8 mouse cellular contexts compared by ENCODE assay signal in the genomic region with DNA sequence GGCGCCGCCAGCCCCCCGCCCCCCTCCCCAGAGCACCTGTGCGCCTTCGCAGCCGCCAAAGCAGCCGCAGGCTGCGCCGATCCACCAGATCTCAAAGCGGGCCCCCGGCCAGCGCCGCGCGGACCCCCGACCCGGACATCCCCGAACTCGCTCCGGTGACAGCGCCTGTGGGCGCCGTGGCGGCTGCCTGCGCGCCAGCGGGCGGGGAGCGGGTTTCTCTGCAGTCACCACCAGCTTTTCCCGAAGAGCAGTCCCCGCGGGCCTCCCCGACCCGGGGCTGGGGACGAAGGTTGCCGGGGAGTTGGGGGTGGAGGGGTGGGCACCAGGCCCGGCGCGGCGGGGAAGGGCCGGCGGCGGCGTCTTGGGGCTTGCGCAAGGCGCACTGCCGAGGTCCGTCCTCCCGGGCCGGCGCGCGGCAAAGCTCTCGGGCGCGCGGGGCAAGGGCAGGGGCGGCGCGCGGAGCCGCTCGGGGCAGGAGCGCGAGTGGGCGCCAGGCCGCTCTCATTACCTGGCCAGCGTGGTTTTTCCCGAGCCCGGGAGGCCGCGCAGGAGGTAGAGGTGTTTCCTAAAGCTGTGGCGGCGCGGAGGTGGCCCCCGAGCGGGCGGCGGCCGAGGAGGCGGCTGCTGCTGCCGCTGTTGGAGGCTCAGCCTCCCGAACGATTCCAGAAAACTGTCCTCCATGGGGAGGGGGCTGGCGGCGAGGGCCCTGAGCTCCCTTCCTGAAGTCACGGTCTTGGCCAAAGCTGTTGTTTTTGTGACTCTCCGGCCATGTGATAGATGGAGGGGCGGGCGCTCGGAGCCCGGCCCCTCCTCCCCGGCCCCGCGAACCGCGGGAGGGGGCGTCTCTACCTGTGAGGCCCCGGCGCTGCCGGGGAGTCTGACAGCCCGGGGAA. TPM values are rescaled to one million over a fixed set of nuclear protein-coding genes. Genes with fewer than 3 reads are reported as not detected.
DNase-seq lines count a peak whose midpoint lies in the region; ATAC-seq and TF ChIP-seq lines count a peak whose summit lies in the region.

No protein-coding gene starts in this region.

- under 1% methylated on average over 83 of the region's 102 CpGs for WGBS in intestine, embryonic 15.5 days
- under 1% methylated on average over 102 of the region's 102 CpGs for WGBS in limb, embryonic 10.5 days
- WGBS in midbrain, embryonic 11.5 days, result under 1% methylated on average over 85 of the region's 102 CpGs
- under 1% methylated on average over 101 of the region's 102 CpGs for WGBS in small intestine, adult 2 months

- no peaks in the 10 kb centered on the region for H3K9me3 ChIP-seq in intestine, embryonic 15.5 days
- no peaks in the 10 kb centered on the region for H3K9me3 ChIP-seq in limb, embryonic 10.5 days (replicated peaks)
- H3K9me3 ChIP-seq in midbrain, embryonic 11.5 days (ENCODE audit: control insufficient read depth, low read length), result no peaks in the 10 kb centered on the region

- no peak for TF ChIP-seq CTCF in small intestine, adult 2 months (IDR thresholded peaks at IDR 0.05; ENCODE audit: extremely low read depth, insufficient read length, insufficient replicate concordance, low read depth, low read length)

- TF ChIP-seq POLR2A in small intestine, adult 2 months (IDR thresholded peaks at IDR 0.05; ENCODE audit: low read depth, low read length), result peak; percentile 32

- H3K27me3 ChIP-seq in intestine, embryonic 15.5 days (replicated peaks), result no peaks in the 10 kb centered on the region; the same call in 1 of the 2 replicates
- peaks cover 62% of the 10 kb centered on the region for H3K27me3 ChIP-seq in limb, embryonic 10.5 days (ENCODE audit: low read depth, poor library complexity, severe bottlenecking)
- peaks cover 28% of the 10 kb centered on the region for H3K27me3 ChIP-seq in midbrain, embryonic 11.5 days (ENCODE audit: control insufficient read depth, insufficient read depth, low read length)
- no peaks in the 10 kb centered on the region for H3K27me3 ChIP-seq in small intestine, adult 2 months (ENCODE audit: control insufficient read depth, insufficient read depth, low read length)

- H3K4me3 ChIP-seq in intestine, embryonic 15.5 days (replicated peaks), result peak overlapping the region; percentile 86
- peak overlapping the region; percentile 92 for H3K4me3 ChIP-seq in limb, embryonic 10.5 days
- peak overlapping the region; percentile 72 for H3K4me3 ChIP-seq in midbrain, embryonic 11.5 days (ENCODE audit: low read depth, low read length)
- peak overlapping the region; percentile 96 for H3K4me3 ChIP-seq in small intestine, adult 2 months (ENCODE audit: low read depth, low read length)

- H3K4me1 ChIP-seq in intestine, embryonic 15.5 days (replicated peaks), result peaks cover 6% of the 10 kb centered on the region; the same call in 1 of the 2 replicates
- H3K4me1 ChIP-seq in limb, embryonic 10.5 days, result peaks cover 34% of the 10 kb centered on the region
- peaks cover 5% of the 10 kb centered on the region; the same call in 1 of the 2 replicates for H3K4me1 ChIP-seq in midbrain, embryonic 11.5 days (ENCODE audit: control insufficient read depth, insufficient read depth, low read length)
- H3K4me1 ChIP-seq in small intestine, adult 2 months (ENCODE audit: control insufficient read depth, insufficient read depth, insufficient read length, low read length), result peaks cover 24% of the 10 kb centered on the region

- no peaks in the 10 kb centered on the region for H3K36me3 ChIP-seq in intestine, embryonic 15.5 days
- no peaks in the 10 kb centered on the region for H3K36me3 ChIP-seq in limb, embryonic 10.5 days
- no peaks in the 10 kb centered on the region for H3K36me3 ChIP-seq in midbrain, embryonic 11.5 days (ENCODE audit: control insufficient read depth, insufficient read depth, low read length)
- no peaks in the 10 kb centered on the region for H3K36me3 ChIP-seq in small intestine, adult 2 months (ENCODE audit: control insufficient read depth, insufficient read depth, low read length)

- H3K9ac ChIP-seq in intestine, embryonic 15.5 days, result peak overlapping the region; percentile 75
- peak overlapping the region; percentile 70 for H3K9ac ChIP-seq in midbrain, embryonic 11.5 days (ENCODE audit: low read length)

- intact Hi-C loops in gastrocnemius, postnatal 36 days (cut with DNase I), result no loop called here

- H3K27ac ChIP-seq in intestine, embryonic 15.5 days, result no peak overlapping the region
- H3K27ac ChIP-seq in limb, embryonic 10.5 days, result peak overlapping the region; percentile 80
- H3K27ac ChIP-seq in midbrain, embryonic 11.5 days (ENCODE audit: low read depth, low read length), result no peak overlapping the region
- H3K27ac ChIP-seq in small intestine, adult 2 months (ENCODE audit: insufficient read depth, low read depth, low read length), result peak overlapping the region; percentile 72

- peak overlapping the region; percentile 99 for H3K4me2 ChIP-seq in intestine, embryonic 15.5 days (replicated peaks)
- peak overlapping the region; percentile 100 for H3K4me2 ChIP-seq in midbrain, embryonic 11.5 days

- peak; percentile 73 for DNase-seq in ZHBTc4 (ENCODE audit: low read depth, low spot score)
- DNase-seq in cerebellum, postnatal 4 days (ENCODE audit: low spot score in 2 of 2), result peak; percentile 36 to 48
- DNase-seq in gastrocnemius, postnatal 36 days, result peak; percentile 12 to 43
- DNase-seq in limb, embryonic 10.5 days (ENCODE audit: low spot score), result peak; percentile 66
- peak; percentile 95 for DNase-seq in midbrain, embryonic 11.5 days (ENCODE audit: low spot score, missing footprints)

- peak; percentile 77 for ATAC-seq in intestine, embryonic 15.5 days
- ATAC-seq in midbrain, embryonic 11.5 days (ENCODE audit: low FRiP score), result peak; percentile 80
- no peak; the same call in 1 of the 2 replicates for ATAC-seq in monocyte, adult 5-6 weeks (replicated peaks; ENCODE audit: insufficient number of reproducible peaks, low FRiP score, low TSS enrichment, poor library complexity, severe bottlenecking)

RNA-seq across cellular contexts. Expression of gene N4bp2l1, which starts 3.0 kb away (rescaled TPM):
- 1 to 10 TPM; 3.1 to 3.2 TPM for total RNA-seq in gastrocnemius, postnatal 36 days (2021)
- 4.6 and 4.9 TPM in 2 replicates for polyA plus RNA-seq in intestine, embryonic 15.5 days (2015; fragmentation: Nextera tagmentation; extraction: Ambion mirVana)
- polyA plus RNA-seq in limb, embryonic 10.5 days (2016; fragmentation: Nextera tagmentation; extraction: Ambion mirVana), result 2.4 and 2.7 TPM in 2 replicates
- 2.8 and 3.5 TPM in 2 replicates for polyA plus RNA-seq in midbrain, embryonic 11.5 days (2014; fragmentation: Nextera tagmentation; extraction: Ambion mirVana)
- 4.9 and 7.6 TPM in 2 replicates for polyA plus RNA-seq in small intestine, adult 2 months (2012; rRNA removed)
- total RNA-seq in monocyte, adult 5-6 weeks (2017), result 107 to 157 TPM (median 127 TPM) in 3 replicates

Comparison
In these comparisons a context has a peak if more than half of its experiments do, and no peak if none do; other contexts are left out.
1. DNase-seq: peak in every context shown above with its lines; median percentile 95 in midbrain, embryonic 11.5 days; 73 in ZHBTc4; 66 in limb, embryonic 10.5 days; 42 in cerebellum, postnatal 4 days; 28 in gastrocnemius, postnatal 36 days.
2. H3K27ac ChIP-seq: peak in limb, embryonic 10.5 days (single experiment) and small intestine, adult 2 months (single experiment); none in intestine, embryonic 15.5 days (single experiment) and midbrain, embryonic 11.5 days (single experiment).
3. Peak in every context shown above with its lines, with median percentiles within 50 percentile points of each other: H3K4me3 ChIP-seq.